Mouse (Mus musculus) stomach, postnatal 0 days (tissue): ENCODE results near the gene Prss30. TPM values are rescaled to one million over a fixed set of nuclear protein-coding genes. Genes with fewer than 3 reads are reported as not detected.
"Not testable (repeated sequence)": the region's sequence is repeated elsewhere in the genome, so short reads cannot be mapped to it uniquely, and the experiment has no call there.

Source experiments
- ATAC-seq: fragments of 200-750 bp; cut with Nextera tagmentation; 2 replicates; pipeline ENCODE4 v1.8.0; 2017; ENCODE audit not compliant: low FRiP score, low TSS enrichment
- DNase-seq: peaks from one replicate; pipeline ENCODE4 v3.0.0-alpha.2; 2016; ENCODE audit warnings: low spot score
- H3K27ac ChIP-seq: fragments of 300-500 bp; sonication (generic); replicated peaks from 2 replicates; pipeline ENCODE4 v1.5.1; 2014; ENCODE audit warnings: mild to moderate bottlenecking, control low read depth
- H3K27me3 ChIP-seq: fragments of 300-500 bp; sonication (generic); 2 replicates; pipeline ENCODE4 v1.6.1; 2014; ENCODE audit warnings: low read length; ENCODE audit not compliant: control insufficient read depth, insufficient read depth
- H3K36me3 ChIP-seq: fragments of 300-500 bp; sonication (generic); 2 replicates; pipeline ENCODE4 v1.6.1; 2014; ENCODE audit warnings: low read length, mixed read lengths; ENCODE audit not compliant: control insufficient read depth, insufficient read depth
- H3K4me1 ChIP-seq: fragments of 300-500 bp; sonication (generic); replicated peaks from 2 replicates; pipeline ENCODE4 v1.6.1; 2014; ENCODE audit warnings: antibody characterized with exemption; ENCODE audit not compliant: control insufficient read depth, insufficient read depth
- H3K4me2 ChIP-seq: fragments of 300-500 bp; sonication (generic); replicated peaks from 2 replicates; pipeline ENCODE4 v1.6.1; 2014; ENCODE audit warnings: low read depth, mild to moderate bottlenecking, control low read depth, moderate library complexity
- H3K4me3 ChIP-seq: fragments of 300-500 bp; sonication (generic); 2 replicates; pipeline ENCODE4 v1.5.1; 2014; ENCODE audit warnings: low read depth, low read length, control low read depth
- H3K9ac ChIP-seq: fragments of 300-500 bp; sonication (generic); 2 replicates; pipeline ENCODE4 v1.6.1; 2014; ENCODE audit warnings: mild to moderate bottlenecking, low read length, control low read depth, mixed read lengths
- H3K9me3 ChIP-seq: fragments of 300-500 bp; sonication (generic); 2 replicates; pipeline ENCODE4 v1.6.1; 2016; ENCODE audit warnings: low read length; ENCODE audit not compliant: control insufficient read depth
- CTCF ChIP-seq: IDR thresholded peaks from 2 replicates; pipeline ENCODE4 v1.5.1; 2016; ENCODE audit warnings: antibody characterized with exemption, low read depth, mild to moderate bottlenecking, moderate library complexity
- EP300 ChIP-seq: optimal IDR thresholded peaks from 2 replicates; pipeline ENCODE3; 2016; ENCODE audit warnings: antibody characterized with exemption
- WGBS: fragments of 180-500 bp; shearing (Covaris S2); extraction: QIAGEN DNeasy Blood & Tissue Kit; methylation state at CpG from one replicate; pipeline ENCODE4 v1.1.7; 2014; 5-methylcytosine and 5-hydroxymethylcytosine counted together
- polyA plus RNA-seq: library from polyadenylated mRNA; unstranded; fragments of >200 nt; fragmentation: Nextera tagmentation; extraction: Ambion mirVana; gene quantifications from 2 replicates; pipeline ENCODE4 v1.2.1, GENCODE M21; 2015

Prss30 gene
- polyA plus RNA-seq, 1 experiment from 2014 or later, result 0.08 TPM

DNA sequence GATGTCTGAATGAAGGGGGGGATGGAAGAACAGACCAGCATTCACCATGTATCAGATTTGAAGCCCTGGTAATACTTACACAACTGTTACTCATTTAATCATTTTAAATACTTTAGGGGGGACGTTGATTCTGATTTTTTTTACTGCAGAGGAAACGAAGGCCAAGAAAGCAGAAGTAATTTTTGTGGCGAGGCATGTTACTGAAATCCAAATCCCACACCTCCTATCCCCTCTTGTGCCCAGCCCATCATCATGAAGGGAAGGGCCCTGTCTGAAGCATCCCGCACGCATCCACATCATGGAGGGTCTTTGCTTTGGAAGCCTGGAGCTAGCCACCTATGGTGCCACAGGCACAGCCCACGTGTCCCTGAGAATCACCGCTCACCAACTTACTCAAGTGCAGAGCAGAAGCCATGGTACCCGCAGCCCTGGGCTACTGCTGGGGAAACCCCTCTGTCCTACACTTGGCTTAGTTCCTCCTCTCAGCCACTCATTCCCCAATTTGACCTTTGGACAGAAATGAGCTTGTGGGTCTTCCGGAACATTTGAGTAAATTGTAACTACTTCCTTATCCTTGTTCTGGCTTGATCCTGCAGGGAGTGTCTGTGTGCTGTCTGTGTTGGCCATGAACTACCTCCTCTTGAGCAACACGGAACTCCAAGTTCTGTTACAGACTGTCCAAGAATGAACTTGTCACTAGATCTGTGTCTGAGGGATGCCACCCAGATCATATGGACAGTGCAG, 13.5 kb downstream of the Prss30 start:
- Histone ChIP-seq H3K4me2 (no peak overlapping the region), H3K9me3 (no peaks in the 10 kb centered on the region), H3K27ac (peak overlapping the region; percentile 53), H3K4me3 (no peak overlapping the region), H3K4me1 (no peaks in the 10 kb centered on the region), H3K27me3 (no peaks in the 10 kb centered on the region), H3K9ac (no peak overlapping the region), H3K36me3 (no peaks in the 10 kb centered on the region)
- TF ChIP-seq EP300 (no peak), CTCF (no peak)
- peak; percentile 92 for ATAC-seq
- peak; percentile 33 for DNase-seq
- WGBS, result 76% methylated on average over 10 of the region's 10 CpGs

DNA sequence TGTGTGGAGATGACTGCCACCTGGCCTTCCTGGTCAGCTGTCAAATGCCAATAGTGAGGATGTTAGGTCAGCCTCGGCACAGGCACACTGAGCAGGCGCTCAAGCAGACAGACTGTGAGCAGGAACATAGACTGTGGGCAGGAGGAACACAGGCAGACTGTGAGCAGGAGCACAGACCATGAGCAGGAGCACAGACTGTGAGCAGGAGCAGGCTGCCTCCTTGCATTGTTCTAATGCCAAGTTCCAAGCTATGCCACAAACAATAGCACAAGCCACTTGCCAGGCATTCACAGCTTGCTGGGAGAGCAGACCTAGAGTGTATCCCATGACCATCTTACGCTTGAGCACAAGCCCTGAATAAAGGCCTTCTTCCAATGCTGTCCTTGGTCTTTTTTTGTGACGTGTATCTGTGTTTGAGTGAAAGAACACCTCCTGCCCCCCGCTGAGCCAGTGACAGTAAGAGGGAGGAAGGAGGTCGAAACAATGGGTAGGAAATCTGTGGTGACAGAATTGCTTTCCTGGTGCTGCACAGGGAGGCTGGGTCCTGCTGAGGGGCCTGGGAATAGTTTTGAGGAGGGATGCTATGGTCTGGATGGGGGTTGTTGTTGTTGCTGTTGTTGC, 14.5 kb downstream of the Prss30 start:
- no peaks in the 10 kb centered on the region for H3K36me3 ChIP-seq
- no peak overlapping the region for H3K27ac ChIP-seq
- TF ChIP-seq CTCF (no peak), EP300 (no peak)
- H3K9me3 ChIP-seq, result no peaks in the 10 kb centered on the region
- H3K4me3 ChIP-seq, result no peak overlapping the region
- ATAC-seq (no peak), DNase-seq (no peak)
- no peaks in the 10 kb centered on the region for H3K4me1 ChIP-seq
- 58% methylated on average over 6 of the region's 6 CpGs for WGBS
- H3K27me3 ChIP-seq, result no peaks in the 10 kb centered on the region
- H3K9ac ChIP-seq, result no peak overlapping the region
- H3K4me2 ChIP-seq, result no peak overlapping the region

DNA sequence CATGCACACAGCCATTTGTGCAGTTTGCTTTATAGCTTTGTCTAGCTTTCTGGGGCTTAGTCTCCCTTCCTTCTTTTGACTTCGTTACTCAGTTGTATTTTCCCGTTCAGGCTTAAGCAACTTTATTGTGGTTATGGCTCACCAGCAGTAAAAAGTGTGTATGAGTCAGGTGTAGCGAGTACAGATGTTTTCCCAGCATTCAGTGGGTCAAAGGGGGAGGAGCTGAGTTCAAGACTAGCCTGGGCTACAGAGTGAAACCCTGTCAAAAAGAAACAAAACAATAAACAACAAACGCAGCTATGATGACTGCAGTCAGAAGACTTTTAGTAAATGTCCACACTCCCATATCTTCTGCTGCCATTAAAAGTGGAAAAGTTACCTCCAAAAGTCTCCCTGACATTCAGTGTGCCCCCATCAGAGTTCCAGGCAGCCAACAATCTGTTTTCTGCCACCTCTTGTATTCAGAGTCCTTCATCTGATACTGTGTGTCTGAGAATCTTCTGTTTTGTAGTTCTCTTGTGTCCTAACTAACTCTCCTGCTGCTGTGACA, 18.7 kb downstream of the Prss30 start:
- Histone ChIP-seq H3K36me3 (no peaks in the 10 kb centered on the region), H3K4me3 (no peak overlapping the region), H3K9ac (no peak overlapping the region), H3K4me1 (no peaks in the 10 kb centered on the region), H3K27ac (no peak overlapping the region), H3K4me2 (no peak overlapping the region), H3K9me3 (no peaks in the 10 kb centered on the region), H3K27me3 (no peaks in the 10 kb centered on the region)
- TF ChIP-seq EP300 (no peak), CTCF (no peak)
- 56% methylated on average over 4 of the region's 4 CpGs for WGBS
- no peak for DNase-seq
- no peak for ATAC-seq

DNA sequence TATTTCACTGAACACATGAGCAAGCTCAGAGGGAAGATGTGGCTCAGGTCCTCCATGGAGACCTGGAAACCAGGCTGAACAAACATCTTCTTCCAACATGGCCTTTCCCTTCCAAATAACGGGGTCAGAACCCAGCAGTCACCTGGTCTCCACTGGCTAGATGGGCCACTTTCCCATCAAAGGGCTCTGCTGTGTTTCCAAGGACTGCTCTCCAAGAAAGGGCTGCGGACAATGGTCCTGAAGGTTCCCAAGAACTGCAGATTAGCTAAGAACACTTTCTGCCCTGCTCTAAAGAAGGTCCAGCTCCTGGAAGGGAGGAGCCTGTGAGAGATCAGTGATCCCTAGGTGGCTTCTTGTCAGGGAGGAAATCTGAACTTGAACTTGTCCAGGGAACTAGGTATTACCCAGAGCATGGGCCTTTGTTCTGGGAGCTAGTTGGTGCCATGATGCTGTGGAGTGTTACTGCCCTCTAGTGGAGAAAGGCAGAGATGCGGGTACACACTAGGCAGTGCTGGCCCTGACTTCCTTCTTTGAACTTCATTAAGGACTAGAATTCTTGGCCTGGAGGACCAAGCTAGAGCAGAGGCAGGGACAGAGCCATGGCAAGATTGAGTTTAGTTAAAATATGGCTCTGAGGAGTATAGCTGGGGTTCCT, 20.2 kb downstream of the Prss30 start:
- H3K27me3 ChIP-seq, result no peaks in the 10 kb centered on the region
- no peak overlapping the region for H3K4me2 ChIP-seq
- WGBS, result 36% methylated on average over 3 of the region's 3 CpGs
- H3K27ac ChIP-seq, result no peak overlapping the region
- TF ChIP-seq CTCF, result peak; percentile 100
- no peak for TF ChIP-seq EP300
- no peak overlapping the region for H3K9ac ChIP-seq
- H3K4me3 ChIP-seq, result no peak overlapping the region
- no peaks in the 10 kb centered on the region for H3K36me3 ChIP-seq
- ATAC-seq (peak; percentile 90), DNase-seq (peak; percentile 85)
- no peaks in the 10 kb centered on the region for H3K4me1 ChIP-seq
- no peaks in the 10 kb centered on the region for H3K9me3 ChIP-seq

DNA sequence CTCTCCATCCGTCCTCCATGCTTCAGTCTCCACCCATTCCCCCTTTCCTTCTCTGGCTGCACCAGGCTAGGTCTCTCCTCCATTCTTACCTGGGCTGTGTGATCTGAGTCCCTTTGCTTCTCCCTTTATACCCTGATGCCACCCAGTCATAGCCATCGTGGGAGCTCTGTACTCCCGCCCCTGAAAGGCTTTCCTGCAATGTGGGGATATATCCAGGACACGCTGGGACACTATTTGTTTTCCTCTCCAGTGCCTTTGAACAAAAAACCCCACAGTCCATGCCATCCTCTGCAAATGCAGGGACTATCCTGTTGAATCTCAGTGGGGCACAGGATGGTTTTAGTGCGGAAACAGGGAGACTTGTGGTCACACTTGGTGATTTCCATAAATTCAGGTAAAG, 25.2 kb downstream of the Prss30 start, which contains the start of gene Sbpl:
TSS of gene Sbpl (minus strand) at position 101 of the 400 bp plus-strand sequence.
- H3K27ac ChIP-seq, result no peak within 1 kb of the TSS
- no peaks in the 10 kb centered on the region for H3K27me3 ChIP-seq
- no peaks in the 10 kb centered on the region for H3K4me1 ChIP-seq
- TF ChIP-seq CTCF (no peak), EP300 (no peak)
- WGBS, result 77% methylated on average over 5 of the region's 5 CpGs
- no peak for ATAC-seq
- no peak within 1 kb of the TSS for H3K4me3 ChIP-seq
- H3K36me3 ChIP-seq, result no peaks in the 10 kb centered on the region
- no peak within 1 kb of the TSS for H3K9ac ChIP-seq
- H3K9me3 ChIP-seq, result no peaks in the 10 kb centered on the region
- no peak within 1 kb of the TSS for H3K4me2 ChIP-seq
- DNase-seq, result no peak

DNA sequence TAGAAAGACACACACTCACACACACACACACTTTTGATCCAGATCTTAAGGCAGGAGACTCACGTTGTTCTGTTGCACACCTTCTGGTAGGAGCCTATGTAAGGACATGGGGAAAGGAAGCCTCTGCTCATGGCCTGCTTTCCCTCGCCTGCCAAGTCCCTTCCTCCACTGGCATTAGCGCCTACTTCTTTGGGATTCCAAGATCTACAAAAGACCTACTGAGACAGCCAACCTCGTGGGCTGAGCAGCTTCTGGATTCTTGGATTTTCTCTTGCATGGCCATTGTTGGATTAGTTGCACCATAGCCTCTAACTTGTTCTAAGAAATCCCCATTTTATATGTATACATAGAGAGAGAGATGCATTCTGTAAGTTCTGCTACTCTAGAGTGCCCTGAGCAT, 29.5 kb downstream of the Prss30 start:
- DNase-seq, H3K36me3 ChIP-seq, H3K4me1 ChIP-seq, H3K27me3 ChIP-seq, H3K9ac ChIP-seq, ATAC-seq, H3K4me2 ChIP-seq, H3K4me3 ChIP-seq, H3K9me3 ChIP-seq, H3K27ac ChIP-seq: not testable (repeated sequence)
- 60% methylated on average over 4 of the region's 4 CpGs for WGBS
